Mouse (Mus musculus) erythroblast, embryonic 14.5 days (primary cell): Measurements from ENCODE around the gene Zfand3.

Experiments
- GATA1 ChIP-seq: IDR thresholded peaks from 2 replicates; pipeline ENCODE4 v1.6.1; 2012; ENCODE audit warnings: low read length, inconsistent platforms, mixed read lengths
- TAL1 ChIP-seq: IDR thresholded peaks from 3 replicates; pipeline ENCODE4 v1.6.1; 2012; ENCODE audit warnings: low read length, inconsistent platforms, mixed read lengths

DNA sequence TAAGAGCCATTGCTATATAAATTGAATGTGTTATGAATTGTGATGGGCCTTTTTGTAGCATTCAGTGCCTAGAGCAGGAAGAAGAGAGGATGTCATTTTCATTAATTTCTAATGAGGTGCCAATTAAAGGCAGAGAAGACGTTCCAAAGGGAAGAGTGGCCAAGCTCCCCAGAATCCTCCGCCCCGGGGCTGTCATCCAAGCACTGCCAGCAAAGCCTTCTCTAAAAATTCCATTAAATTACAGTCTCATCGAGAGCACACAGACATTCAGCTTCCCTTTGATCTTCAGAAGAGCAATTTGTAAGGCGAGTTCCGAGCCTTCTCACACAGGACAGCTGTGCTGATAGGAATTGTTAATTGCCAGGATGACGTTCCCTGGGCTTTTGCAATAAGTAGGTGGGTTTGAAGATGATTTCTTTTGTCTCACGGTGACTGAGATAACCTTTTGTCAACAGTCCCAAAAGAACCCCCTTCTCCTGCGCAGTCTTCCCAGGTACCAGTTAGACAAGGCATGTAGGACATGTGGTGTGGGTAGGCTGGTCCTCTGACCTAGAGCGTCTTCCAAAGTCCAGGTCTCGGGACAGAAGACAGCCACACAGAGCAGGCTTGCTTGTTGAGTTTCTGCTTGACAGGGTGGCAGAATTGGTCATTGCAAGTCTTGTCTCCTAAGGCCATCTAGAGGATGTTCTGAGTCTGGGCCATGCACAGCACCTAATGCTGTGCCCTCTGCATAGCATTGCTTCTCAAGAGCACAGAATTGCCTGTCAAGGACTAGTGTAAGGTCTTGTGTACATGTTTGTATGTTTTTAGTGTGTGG, 190.3 kb downstream of the Zfand3 start:
- no peak for TF ChIP-seq GATA1
- TF ChIP-seq TAL1 = no peak
